Mouse (Mus musculus) bone marrow macrophage, adult 2 months (primary cell): ENCODE data around the gene B230307C23Rik.

Source experiments
- CTCF ChIP-seq: IDR thresholded peaks from 2 replicates; pipeline ENCODE4 v1.5.1; 2012; ENCODE audit warnings: low read depth, mild to moderate bottlenecking, low read length, moderate library complexity
- POLR2A ChIP-seq: IDR thresholded peaks from 2 replicates; pipeline ENCODE4 v1.6.1; 2012; ENCODE audit warnings: mild to moderate bottlenecking, low read depth, low read length, borderline replicate concordance

GRCm38 (mm10) chr16:97977277-97977676 lies 19.8 kb upstream of the B230307C23Rik start:
- TF ChIP-seq CTCF, result no peak
- no peak for TF ChIP-seq POLR2A
